Mouse (Mus musculus): ENCODE results near the gene Pdilt.
A peak's percentile ranks its signal among the peaks of the same experiment; 100 is the strongest.
"Not testable (repeated sequence)": the region's sequence is repeated elsewhere in the genome, so short reads cannot be mapped to it uniquely, and the experiment has no call there.

The Pdilt gene

DNA sequence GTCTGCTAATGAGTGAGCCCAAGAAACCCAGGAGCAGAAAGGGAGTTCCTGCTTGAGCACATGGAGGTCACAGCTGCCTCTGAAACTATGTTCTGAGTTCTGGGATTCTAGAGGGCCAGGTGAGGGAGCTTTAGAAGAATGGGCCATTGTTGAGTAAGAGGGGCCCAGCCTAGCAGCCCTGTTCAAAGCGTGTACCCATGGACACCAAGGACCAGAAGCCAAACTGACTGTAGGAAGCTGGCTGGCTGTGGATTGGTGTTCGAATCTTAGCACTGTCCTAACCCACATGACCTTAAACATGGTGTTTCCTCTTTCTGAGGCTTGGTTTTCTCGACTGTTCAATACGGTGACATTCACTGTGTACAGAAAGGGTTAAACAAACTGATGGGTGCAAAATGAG, at the start of gene Pdilt:
Gene Pdilt (minus strand): TSS at position 101 of the 400 bp plus-strand sequence.
- DNase-seq = no peak

DNA sequence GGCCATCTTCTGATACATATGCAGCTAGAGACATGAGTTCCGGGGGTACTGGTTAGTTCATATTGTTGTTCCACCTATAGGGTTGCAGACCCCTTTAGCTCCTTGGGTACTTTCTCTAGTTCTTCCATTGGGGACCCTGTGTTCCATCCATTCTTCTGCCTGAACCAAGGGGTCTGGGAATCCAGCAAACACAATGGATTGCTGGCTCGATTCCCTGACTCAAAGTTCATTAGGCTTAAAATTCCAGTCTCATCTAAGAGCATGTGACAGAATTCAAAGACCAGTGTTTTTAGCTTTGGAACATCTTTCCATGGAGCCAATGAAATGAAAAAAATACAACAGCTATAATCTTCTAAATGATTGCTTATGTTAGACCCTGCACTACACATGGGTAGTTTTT, 39.2 kb upstream of the Pdilt start:
- DNase-seq = not testable (repeated sequence)

DNA sequence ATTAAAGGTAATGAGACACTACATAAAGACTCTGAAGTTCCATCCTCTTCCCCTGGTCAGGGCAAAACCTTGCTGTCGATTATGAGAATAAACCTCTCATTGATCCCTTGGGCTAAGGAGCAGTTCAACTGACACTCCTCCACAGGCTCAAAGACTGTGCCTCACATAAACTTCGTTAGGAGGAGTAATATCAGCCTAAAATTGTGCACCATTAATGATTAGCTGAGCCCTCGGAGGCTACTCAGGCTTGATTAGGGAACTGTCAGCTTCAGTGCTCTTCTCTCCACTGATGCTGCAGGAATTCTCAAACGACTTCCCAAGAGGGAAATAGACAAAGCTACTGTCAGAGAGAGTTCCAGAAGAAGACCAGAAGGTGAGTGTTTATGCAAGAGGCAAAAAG, 38.2 kb upstream of the Pdilt start:
- no peak for DNase-seq

DNA sequence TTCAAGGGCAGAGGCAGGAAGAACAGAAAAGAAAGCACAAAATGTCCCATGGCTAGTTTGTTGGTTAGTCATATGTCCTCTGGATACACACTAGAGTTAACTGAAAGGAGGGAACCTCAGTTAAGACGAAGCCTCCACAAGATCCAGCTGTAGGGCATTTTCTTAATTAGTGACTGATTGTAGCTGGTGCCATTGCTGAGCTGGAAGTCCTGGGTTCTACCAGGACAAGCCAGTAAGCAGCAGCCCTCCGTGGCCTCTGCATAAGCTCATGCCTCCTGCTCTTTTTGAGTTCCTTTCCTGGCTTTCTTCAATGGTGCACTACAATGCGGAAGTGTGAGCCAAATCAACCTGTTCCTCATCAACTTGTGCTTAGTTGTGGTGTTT, 37.2 kb upstream of the Pdilt start:
- DNase-seq = no peak

DNA sequence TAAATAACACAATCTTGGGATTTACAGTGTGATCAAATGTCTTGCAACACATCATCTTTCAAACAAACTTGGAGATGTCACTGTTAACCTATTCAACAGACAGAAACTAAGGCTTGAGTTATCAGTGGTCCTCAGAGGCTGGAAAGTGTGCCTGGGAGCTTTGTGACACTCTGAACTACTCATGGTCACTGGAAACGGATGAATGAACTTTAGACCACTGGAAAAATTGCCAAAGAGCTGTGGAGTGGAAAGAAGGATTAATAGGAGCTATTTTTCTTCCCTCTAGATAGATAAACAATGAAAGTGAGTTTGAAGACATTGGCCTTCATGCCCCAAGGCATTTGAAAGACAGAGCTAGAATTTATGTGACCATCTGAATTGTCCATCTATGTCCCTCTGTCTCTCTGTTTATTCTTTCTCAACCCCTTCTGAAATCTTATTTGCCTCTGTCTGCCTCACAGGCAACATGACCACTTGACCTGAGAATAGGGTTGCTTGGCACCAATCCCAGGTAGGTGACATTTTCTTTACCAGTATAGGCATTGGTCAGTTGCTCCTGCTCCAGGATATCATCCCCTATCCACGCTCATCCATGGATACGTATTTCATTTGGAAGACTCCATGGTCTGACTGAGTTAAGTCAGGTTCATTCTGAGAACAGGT, 36.6 kb upstream of the Pdilt start:
- no peak for DNase-seq

DNA sequence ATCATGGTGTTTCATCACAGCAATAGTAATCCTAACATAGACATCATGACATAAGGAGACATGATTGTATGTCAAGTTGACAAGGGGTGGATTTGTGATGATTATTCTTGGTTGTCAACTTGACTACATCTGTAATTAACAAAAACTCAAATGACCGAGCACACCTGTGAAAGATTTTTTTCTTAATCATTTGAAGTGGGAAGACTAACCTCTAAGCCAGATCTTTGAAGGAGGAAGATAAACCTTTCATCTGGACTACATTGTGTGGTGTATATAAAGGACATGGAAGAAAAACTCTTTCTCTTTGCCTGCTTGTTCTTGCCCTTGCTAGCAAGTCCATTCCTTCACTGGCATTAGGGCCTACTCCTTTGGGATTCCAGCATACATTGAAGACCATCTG, 30.8 kb upstream of the Pdilt start, which contains the start of gene Acsm2:
Gene Acsm2 (plus strand): TSS at position 301 of the 400 bp plus-strand sequence.
- DNase-seq = no peak

DNA sequence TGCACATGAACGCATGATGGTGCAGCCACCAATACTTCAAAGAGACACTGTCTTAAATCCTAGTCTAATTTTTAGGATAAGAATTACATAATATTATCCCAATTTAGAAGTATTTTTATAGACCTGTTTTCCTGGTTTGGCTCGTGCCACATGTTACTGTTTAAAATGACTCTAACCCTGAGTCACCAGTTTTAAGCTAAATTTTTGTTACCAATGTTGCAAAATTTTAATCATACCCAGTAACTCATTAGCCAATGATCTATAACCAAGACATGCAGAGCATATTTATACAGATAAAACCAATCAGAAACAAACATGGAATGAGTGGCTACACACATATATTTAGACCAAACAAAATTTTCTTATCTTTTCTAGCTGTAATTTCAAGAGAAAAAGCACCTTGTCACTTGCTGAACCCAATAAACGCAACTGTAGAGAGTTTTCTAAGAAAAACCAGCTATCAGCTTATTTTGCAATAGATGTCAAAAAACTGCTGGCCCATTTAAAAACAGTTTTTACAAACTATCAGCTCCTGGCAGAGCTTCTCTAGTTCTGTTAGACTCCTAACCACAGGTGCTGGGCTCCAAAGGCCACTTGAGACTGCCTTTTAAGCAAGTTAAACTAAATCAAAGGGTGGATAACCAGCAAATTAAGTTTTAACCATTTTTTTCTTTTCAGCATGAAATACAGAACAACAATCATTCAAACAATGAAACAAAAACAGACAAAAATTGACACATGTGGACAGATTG, 27.4 kb upstream of the Pdilt start:
- DNase-seq = no peak

DNA sequence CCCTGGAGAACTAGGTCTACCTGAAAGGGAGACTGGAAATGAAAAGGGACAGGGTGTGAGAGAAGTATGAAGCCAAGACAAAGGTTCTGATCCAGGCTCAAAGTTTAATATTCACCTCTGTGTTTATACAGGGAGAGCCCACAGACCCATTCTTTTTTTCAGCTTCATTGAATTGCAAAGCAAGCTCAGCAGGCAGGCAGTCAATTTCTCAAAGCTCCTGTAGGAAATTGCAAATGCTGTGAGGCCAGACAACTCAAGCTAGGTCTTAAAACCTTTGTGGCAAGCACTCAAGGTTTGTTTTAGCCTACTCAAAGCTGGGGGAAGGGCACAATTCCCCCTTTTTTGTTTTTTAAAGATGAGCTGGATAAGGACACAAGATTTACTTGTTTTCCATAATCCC, 22.3 kb upstream of the Pdilt start:
- DNase-seq = no peak

DNA sequence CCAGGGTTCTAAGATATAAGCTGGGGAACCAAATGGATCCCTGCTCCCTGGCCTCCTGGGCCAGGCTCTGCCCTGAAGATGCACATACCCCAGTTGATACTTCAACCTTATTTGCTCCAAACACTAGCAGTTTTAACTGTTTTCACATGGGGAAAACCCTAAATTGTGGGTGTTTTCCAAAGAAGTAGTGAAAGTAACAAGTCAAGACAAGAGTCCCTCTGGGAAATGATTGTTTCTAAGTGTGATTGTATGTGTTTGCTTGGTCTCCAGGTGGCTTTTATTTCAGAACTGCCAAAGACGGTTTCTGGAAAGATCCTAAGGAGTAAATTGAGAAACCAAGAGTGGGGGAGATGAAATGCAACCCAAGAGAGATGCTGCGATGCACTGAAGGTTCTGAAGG, 19.2 kb upstream of the Pdilt start:
- DNase-seq = no peak

DNA sequence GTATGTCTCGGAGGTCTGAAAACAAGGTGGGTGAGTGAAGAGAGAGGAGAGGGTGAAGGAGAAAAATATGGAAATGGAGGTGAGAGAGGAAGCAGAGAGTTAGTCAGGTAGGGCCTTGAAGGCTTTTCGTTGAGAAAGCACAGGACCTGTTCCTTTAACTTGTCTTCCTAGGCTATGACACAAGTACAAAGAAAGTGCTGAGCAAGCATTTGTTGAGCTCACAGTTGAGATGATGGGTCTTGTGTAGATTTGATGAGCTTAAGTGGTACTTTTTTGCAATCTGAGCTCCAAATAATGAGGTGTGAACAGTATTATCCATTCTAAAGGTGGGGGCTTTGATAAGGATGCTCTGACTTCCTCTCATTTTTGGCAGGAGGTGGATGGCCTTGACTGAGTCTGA, 11.1 kb upstream of the Pdilt start:
- DNase-seq = no peak

DNA sequence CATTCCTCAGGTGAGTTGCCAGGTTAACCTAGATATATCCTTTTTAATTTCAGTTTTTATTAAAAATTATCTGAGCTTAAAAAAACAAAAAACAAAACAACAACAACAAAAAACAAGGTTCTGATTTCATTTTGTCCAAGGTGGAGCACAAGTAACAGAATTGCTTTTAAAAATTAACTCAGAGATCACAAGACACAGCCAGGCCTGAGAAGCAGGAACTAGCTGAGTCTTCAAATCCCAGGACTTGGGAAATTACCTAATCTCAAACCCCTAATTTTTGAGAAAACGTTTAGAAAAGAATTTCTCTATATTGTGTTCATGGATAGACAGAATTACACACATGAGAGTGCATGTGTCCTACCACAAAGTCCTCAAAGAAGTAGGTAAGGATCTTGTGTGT, 9.6 kb upstream of the Pdilt start:
- no peak for DNase-seq

DNA sequence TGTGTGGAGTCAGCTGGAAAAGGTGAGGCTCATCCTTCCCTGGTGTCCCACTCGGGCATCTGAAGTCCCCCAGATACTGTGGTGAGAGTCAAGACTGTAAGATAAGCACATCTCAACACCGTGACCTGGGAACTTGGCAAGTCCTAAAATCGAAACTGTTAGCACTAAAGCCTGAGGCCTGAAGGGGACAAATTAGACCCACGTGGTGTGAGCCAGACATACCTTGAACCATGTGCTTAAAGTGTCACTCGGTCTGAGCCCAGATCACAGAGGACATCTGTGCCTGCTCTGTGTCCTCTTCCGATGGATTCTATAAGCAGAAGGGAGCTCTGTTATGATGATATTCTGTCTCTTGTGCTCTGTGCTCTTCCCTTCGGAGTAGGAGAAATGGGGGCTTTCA, 5.3 kb upstream of the Pdilt start:
- DNase-seq = no peak

DNA sequence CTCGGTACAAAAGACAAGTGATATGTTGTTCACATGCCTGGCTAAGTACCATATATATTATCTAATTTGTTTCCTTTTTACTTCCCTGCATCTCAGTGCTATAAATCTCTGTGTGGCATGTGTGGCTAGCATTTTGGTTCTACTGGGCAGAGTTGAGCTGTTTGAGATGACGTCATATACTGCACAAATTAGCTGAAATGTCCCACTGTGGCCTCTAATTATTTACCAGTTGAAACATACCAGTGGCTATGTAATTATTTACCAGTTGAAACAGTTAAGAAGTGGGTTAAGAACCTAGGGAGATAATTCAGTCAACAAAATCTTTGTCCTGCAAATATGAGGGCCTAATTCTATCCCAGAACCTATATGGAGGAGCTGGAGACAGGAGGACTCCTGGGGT, 4.3 kb upstream of the Pdilt start:
- DNase-seq = no peak

DNA sequence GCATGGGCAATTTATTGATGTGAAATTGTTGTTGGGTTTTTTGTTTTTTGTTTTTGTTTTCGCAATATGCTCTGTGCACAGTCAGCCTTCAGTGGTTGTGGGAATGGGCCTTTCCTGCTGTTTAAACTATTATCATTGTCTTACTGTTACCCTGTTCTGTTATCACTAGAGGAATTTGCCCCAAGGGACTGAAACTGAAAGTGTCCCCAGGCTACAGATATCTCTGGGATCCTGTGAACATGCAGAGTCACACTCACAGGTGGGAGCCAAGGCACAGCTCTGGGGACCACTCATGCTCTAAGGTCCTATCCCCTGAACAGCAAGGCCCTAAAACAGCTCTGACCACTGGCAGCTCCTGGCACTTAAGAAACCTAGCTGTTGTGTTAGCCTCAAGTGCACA, 3.8 kb upstream of the Pdilt start:
- DNase-seq = no peak

DNA sequence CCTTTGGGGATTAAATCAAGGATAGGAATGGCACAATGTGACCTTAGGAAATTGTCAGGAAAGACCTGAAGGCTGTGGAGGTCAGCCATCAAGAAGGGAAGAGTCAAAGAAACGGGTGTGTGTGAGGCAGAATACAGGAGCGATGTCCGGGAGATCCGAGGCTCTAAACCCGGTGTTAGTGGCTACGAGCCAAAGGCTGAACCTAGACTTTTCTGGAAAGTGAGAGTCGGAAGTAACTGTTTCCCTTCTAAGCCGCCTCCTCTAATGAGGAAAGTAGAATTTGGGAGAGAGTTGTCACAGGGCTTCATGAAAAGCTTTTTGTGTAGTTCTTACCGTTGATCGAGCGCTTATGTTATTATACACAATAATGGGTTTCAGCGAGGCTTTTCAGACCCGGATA, 3.2 kb upstream of the Pdilt start:
- DNase-seq = no peak

DNA sequence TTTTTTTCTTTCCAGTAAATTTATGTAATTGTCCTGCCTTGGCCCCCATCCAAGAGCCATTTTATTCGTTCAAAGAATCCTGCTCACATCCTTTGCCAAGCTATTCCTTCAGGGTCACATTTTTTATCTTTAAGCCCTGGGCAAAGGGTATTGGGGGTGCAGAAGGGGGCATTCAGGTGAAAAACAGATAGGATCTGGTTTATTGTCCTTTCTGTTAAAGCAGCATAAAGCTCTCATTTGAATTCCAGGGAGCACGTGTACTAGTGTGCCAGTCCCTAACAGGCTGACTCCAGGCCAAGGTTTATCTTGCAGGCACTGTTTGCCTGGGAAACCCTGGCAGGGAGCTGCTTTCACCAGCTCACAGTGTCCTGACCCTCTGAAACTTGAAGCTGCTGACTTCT, 2.6 kb upstream of the Pdilt start:
- DNase-seq = peak in 1 of 2 experiments; percentile 32

DNA sequence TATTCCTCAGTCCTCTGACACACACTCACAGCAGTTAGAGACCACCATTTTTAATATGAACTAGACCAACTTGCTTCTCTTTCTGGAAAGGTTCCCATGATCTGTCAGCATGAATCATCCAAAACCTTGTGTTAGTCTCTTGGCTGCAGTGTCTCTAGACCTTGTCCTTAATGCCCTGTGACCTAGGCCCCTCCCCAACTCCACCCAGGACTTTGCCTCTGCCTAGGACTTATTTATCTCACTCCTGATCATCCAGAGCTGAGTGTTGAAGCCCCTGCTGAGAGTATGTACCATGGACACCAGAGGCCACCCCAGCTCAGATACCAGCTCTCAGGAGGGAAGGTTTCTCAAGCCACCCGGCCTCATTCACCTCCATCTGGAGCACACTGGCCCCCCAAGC, 904 bp downstream of the Pdilt start:
- DNase-seq = no peak

DNA sequence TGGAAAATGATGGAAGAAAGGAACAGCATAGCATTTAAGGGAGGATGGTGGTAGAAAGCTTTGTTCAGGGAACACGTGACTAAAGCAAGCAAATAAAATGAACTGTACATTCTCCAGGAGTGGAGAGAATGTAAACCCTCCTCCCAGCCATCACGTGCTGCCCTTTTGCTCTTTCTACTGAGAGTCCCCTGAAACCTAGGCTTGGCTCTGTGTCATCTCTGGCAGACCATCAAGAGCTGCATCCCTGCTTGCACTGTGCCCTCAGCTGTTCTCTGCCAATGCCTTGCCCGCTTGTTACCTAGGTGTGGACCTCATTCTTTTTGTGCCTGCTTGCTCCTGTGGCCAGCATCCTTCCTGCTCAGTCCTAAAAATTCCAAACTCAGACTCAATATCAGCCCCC, 1.5 kb downstream of the Pdilt start:
- no peak for DNase-seq

DNA sequence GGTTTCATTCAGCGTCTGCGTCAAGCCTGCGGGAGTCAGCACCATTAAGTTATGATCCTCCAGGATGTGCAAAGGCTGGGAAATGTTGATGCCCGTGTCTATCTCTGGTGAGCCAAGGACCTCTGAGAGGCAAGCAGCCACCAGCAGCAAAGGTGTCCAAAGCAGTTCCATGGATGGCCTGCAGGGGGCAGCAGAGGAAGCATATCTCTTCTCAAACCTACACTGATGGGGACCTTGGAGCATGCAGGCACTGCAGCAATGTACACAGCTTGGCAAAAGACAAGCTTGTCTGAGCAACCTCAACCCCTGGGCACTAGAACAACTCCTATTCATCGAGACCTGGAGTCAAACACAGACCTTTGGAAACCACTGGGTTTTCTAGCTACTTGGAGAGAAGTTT, 3.6 kb downstream of the Pdilt start:
- peak; percentile 82 to 89 for DNase-seq

DNA sequence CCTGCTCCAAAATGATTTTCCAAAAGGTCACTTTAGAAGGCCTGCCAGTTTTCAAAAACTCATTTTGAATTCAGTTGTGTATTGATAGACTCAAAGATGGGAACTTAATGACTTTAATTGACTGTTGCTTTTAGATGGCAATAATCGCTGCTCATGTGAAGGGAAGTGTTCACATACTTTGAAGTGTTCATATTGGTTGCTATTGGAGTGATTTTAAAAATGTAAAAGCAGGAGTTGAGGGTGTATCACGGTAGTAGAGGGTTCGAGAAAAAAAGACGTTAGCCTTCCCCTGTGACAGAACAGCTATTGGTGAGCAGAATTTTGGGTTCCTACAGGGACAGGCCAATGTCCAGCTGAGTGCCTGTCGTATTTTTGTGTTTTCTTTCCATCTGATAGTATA, 4.1 kb downstream of the Pdilt start, which contains the start of gene Acsm5:
Gene Acsm5 (plus strand): TSS at position 301 of the 400 bp plus-strand sequence.
- DNase-seq = no peak

DNA sequence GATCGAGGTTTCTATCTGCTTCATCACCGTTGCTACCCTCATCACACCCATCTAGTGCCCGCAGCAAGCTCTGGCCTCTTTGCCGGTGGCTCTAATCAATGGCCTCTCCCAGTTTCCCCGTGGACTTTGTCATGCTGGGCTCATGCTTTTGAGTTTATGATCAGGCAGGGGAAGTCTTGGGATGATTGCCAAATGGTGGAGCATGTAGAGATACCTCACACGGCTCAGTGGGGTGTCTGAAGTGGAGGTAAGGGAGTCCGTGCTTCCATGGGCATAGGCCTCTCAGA, 7.1 kb downstream of the Pdilt start:
- DNase-seq = no peak

DNA sequence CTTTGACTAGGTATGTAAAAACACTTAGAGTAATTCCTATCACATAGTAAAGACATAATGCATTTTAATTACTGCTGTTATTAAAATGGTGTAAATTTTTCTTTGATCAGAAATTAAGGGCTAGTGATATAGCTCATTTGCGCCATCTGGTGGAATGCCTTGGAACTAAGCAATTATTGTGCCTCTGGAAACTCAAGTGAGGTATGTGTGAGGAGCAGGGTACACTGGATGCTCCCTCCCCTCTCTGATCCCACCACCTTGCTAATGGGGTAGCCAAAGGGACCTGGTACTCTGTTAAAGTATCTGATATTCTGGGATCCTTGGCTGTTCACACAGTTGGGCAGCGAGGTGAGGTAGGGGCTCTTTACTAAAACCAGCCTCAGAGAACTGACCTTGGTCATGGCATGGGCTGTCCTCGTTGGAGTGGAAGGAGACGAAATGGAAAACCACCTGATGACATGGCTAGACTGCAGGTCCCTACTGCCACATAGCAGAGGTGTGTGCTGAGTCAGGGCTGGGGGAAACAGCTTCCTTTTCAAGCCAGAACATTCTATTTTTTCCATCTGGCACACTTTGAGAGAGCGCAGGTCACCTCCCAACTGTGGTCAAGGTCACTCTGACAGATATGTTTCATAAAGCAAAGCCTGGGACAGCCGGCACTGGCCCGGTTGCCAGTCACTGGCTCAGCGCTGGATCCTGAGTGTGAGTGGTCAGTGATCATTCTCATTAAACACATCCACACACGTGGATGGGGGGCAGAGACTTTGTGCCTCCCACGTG, 7.6 kb downstream of the Pdilt start:
- DNase-seq = peak; percentile 74 to 84

DNA sequence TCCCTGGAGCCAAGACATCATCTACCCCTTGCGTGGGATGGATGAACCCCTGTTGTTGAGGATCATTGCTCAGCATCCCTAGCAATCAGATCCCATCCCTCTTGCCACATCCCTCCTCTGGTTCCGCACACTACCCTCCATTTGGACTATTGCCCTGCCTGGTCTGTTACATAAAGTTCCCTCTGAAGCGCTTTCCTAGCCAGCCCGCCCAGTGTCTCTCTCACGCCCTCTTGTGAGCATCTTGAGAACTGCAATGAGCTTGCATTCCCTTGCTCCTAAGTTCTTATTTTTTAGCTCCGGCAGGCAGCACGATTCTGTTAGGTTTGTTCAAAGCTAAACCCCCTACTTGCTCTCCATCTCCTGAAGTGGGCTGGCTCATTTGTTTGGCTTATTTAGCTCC, 10.2 kb downstream of the Pdilt start:
- peak; percentile 68 to 82 for DNase-seq

DNA sequence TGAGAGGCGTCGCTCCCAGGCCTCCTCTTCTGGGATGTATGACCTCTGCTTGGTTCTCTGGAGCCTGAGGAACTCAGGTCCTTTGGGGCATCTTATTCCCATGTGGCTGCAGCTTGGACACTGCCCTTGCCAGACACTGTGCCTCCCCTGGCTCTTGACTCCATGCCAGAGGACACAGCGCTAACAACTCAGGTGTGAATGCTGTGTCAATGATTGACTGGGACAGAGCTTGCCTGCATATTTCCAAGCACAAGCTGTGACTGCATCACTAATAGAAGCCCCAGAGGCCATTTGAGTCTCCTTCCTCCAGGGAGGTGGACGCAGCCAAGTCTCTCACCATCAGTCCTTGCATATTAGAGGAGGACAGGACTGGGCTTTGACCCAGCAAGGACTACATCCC, 12.1 kb downstream of the Pdilt start:
- DNase-seq = no peak

Measured in cerebellum, postnatal 14 days (tissue).